Mouse (Mus musculus) left cerebral cortex, postnatal 14 days (tissue): ENCODE data around the gene Psme2. TPM values are rescaled to one million over a fixed set of nuclear protein-coding genes. Genes with fewer than 3 reads are reported as not detected.

Experiments used
- DNase-seq, 2 experiments: peaks; one replicate each; pipeline ENCODE4 v3.0.0; 2021 to 2022; ENCODE audit warnings: low spot score in 2 of 2, mixed read lengths in 1 of 2
- intact Hi-C: fragments of 180-260 bp; cut with DNase I; formaldehyde crosslinking; loops from one replicate; pipeline ENCODE4 v1.15.1; 2025
- long read RNA-seq, 2 experiments: library from polyadenylated mRNA; stranded (forward); transcript quantifications; one replicate each; pipeline ENCODE4 v2.0.0; 2021
- total RNA-seq, 2 experiments: library from RNA; stranded (reverse); gene quantifications; 2 replicates each; pipeline ENCODE4 v1.2.3; 2021

Gene Psme2
- 10 to 100 TPM; 48.1 to 49.0 TPM for total RNA-seq
- long read RNA-seq, experiment 1, transcript Psme2-208 (11 exons, 962 nt), result major isoform, 14 of 16 reads
- long read RNA-seq, experiment 1, partial matches to known transcripts, result 0 of 16 reads
- long read RNA-seq, experiment 1, other reads (novel, unspliced or antisense), result 0 of 16 reads
- long read RNA-seq, experiment 2, transcript Psme2-208 (11 exons, 962 nt), result major isoform, 12 of 15 reads
- long read RNA-seq, experiment 2, partial matches to known transcripts, result 1 of 15 reads
- long read RNA-seq, experiment 2, other reads (novel, unspliced or antisense), result 0 of 15 reads

GRCm38 (mm10) chr14:55590748-55591330 lies at the start of gene Psme2:
Gene Psme2 (minus strand): TSS chr14:55591113.
- peak; percentile 91 to 95 for DNase-seq
- intact Hi-C loops, result no loop called here

- no peak for DNase-seq
- intact Hi-C loops, result no loop called here
These were observed 46.9 kb upstream of the Psme2 start, which contains the start of gene Gm49378 for GRCm38 (mm10) chr14:55637795-55638194. Gene Gm49378 (minus strand): TSS chr14:55637895.

- peak; percentile 91 to 92 for DNase-seq
- intact Hi-C loops, result no loop called here
These were observed 44.7 kb upstream of the Psme2 start, which contains the start of gene Ipo4 for GRCm38 (mm10) chr14:55635523-55636007. Gene Ipo4 (minus strand): TSS chr14:55635957.

GRCm38 (mm10) chr14:55634874-55635522 lies 44.1 kb upstream of the Psme2 start:
- DNase-seq, result peak in 1 of 2 experiments; percentile 25
- intact Hi-C loops, result no loop called here

DNA sequence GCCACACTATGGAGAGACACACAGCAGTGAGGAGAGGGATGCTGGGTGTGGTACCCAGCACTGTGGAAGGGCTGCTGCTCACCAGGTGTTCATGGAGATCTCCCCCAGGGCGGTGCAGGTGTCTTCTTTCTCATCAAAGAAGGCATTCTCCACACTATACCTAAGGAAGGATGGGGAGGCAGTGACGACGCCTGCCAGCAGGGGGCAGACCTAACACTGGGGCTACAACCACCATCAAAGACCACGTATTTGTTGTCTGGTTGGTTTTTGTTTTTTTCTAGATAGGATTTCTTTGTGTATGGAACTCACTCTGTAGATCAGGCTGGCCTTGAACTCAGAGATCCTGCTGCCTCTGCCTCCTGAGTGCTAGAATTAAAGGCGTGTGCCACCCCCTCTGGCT lies 38.4 kb upstream of the Psme2 start:
- DNase-seq, result peak in 1 of 2 experiments; percentile 44
- intact Hi-C loops, result no loop called here

- intact Hi-C loops, result no loop called here
- no peak for DNase-seq
These were observed 37.3 kb upstream of the Psme2 start for GRCm38 (mm10) chr14:55628077-55628827.

DNA sequence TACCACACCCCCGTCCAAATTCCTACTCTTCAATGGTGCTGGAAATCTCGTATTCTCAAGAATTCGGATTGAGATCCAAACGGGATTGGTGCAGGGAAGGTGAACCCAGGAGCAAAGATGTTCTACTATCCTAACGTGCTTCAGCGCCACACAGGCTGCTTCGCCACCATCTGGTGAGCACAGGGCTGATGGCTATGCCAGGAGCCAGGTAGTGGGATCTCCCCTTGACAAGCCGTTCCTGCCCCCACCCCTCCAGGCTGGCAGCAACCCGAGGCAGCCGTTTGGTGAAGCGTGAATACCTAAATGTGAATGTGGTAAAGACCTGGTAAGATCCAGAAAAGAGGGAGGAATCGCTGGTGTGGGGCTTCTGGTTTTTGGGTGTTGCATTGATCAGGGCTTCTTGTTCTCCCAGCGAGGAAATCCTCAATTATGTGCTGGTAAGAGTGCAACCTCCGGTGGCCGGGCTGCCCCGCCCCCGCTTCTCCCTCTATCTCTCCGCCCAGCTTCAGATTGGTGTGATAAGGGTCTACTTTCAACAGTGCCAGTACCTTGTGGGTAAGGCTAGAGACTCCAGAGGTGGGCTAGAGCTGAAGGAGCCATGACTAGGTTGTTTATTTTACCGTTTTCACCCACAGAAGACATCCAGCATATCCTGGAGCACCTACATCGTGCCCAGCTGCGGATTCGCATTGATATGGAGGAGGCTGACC lies 27.7 kb upstream of the Psme2 start:
- no peak for DNase-seq
- intact Hi-C loops, result no loop called here

DNA sequence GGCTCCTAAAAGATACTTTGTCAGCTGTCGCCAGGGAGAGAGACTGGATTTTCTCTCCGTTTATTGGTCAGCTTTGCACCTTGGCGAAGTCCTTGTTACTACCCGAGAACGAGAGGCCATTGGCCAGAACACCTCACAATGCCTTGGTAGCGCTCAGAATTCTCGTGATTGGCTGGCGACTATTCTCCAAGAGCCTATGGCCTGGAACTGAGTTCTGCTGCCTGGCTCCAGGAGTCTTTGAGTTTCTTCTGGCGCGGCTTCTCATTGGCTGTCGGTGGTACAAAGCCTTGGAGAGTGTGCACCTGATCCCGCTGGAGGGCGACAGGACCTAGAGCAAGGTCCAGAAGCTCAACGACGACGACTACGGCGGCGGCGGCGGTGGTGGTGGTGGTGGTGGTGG lies 26.9 kb upstream of the Psme2 start, which contains the start of gene Rec8:
Gene Rec8, plus strand, starts transcription at position 216 of the 400 bp plus-strand sequence.
- DNase-seq, result no peak
- intact Hi-C loops, result no loop called here

- no peak for DNase-seq
- intact Hi-C loops, result no loop called here
These were observed 25.9 kb upstream of the Psme2 start for GRCm38 (mm10) chr14:55616844-55617243.

DNA sequence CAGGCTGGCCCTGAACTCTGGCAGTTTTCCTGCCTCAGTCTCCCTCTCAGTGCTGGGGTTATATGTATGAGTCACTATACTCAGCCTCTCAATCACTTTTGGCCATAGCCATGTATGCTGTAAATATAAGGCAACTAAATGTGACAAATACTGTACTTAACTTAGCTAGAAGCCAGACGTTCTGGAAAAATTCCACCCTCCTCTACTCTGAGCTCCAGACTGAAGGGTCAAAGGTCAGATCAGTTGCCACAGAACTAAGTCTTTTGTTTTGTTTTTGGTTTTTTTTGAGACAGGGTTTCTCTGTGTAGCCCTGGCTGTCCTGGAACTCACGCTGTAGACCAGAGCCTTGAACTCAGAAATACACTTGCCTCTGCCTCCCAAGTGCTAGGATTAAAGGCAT lies 25.0 kb upstream of the Psme2 start:
- no peak for DNase-seq
- intact Hi-C loops, result no loop called here

DNA sequence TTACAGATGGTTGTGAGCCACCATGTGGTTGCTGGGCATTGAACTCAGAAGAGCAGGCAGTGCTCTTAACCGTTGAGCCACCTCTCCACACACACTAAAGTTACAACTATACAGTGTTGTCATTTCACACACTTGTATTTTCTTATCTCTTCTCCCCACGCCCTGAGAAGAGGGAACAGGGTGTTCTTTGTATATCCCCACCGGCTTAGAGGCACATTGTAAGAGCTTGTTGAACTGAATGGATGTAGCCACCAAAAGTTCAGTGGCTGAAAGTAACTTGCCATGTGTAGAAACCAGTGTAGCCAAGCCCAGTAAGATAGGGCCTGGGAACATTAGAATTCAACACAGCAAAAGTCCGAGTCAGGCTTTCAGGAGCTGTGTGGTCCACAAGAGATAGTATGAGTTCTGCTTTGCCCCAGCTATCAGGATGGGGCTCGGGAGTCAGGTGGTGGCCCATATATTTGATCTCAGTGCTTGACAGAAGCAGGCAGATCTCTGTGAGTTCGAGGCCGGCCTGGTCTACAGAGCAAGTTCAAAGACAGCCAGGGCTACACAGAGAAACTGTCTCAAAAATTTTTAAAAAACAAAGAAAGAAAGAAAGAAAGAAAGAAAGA lies 23.8 kb upstream of the Psme2 start:
- intact Hi-C loops, result no loop called here
- DNase-seq, result no peak

- no peak for DNase-seq
- intact Hi-C loops, result no loop called here
These were observed 22.4 kb upstream of the Psme2 start for GRCm38 (mm10) chr14:55613346-55613745.

GRCm38 (mm10) chr14:55608339-55608738 lies 17.4 kb upstream of the Psme2 start:
- no peak for DNase-seq
- intact Hi-C loops, result no loop called here

DNA sequence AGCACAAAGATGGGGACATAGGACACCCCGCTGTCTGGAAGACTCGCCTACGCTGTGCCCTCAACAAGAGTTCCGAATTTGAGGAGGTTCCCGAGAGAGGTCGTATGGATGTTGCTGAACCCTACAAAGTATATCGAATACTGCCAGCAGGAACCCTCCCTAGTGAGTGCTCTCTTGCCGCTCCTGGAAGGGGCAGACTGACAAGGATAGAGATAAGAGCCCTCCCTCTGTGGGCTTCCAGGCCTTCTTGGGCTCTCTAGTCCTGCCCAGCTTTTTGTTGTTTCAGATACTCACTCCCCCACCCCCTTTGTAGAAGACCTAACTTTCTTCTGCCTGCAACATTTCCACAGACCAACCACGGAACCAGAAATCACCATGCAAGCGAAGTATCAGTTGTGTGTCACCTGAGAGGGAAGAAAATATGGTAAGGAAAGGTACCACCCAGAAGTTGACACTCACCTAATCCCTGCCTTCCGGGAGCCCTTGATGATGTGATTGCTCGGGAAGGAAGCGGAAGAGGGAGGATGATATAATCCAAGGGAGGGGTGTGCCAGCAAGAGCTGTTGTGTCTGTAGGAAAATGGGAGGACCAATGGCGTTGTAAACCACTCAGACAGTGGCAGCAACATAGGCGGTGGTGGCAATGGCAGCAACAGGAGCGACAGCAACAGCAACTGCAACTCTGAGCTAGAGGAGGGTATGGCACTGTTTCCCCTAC lies 15.0 kb upstream of the Psme2 start:
- intact Hi-C loops, result no loop called here
- no peak for DNase-seq

DNA sequence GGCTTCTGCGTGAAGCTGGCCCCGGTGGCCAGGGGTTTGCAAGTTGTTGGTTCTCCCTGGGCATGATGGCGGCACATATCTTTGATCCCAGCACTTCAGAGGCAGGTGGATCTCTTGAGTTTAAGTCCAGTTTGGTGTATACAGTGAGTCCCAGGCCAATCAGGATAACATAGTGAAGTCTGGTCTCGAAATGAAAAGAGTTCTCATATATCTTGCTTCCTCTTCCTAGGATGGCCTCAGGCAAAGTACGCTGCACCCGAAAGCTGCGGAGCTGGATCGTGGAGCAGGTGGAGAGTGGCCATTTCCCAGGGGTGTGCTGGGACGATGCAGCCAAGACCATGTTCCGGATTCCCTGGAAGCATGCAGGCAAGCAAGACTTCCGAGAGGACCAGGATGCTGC lies 13.9 kb upstream of the Psme2 start:
- DNase-seq, result no peak
- intact Hi-C loops, result no loop called here

GRCm38 (mm10) chr14:55603633-55604576 lies 13.0 kb upstream of the Psme2 start:
- DNase-seq, result peak; percentile 87 to 92
- intact Hi-C loops, result no loop called here

GRCm38 (mm10) chr14:55603271-55603632 lies 12.3 kb upstream of the Psme2 start, which contains the start of gene Irf9:
Gene Irf9 (plus strand): TSS chr14:55603571.
- no peak for DNase-seq
- intact Hi-C loops, result no loop called here
